Mouse (Mus musculus) forebrain, embryonic 14.5 days (tissue): ENCODE data around the gene Pde1b. TPM values are rescaled to one million over a fixed set of nuclear protein-coding genes. Genes with fewer than 3 reads are reported as not detected.
A peak's percentile ranks its signal among the peaks of the same experiment; 100 is the strongest.

Experiments used
- ATAC-seq: fragments of 200-750 bp; cut with Nextera tagmentation; 2 replicates; pipeline ENCODE4 v1.8.0; 2017; ENCODE audit warnings: mild to moderate bottlenecking, moderate library complexity
- DNase-seq: peaks from one replicate; pipeline ENCODE4 v3.0.0-alpha.2; 2015; ENCODE audit warnings: low spot score
- H3K27ac ChIP-seq: fragments of 300-500 bp; sonication (generic); 2 replicates; pipeline ENCODE4 v1.5.1; 2014; ENCODE audit warnings: low read depth, mild to moderate bottlenecking, control low read depth, low read length, moderate library complexity
- H3K27me3 ChIP-seq: fragments of 300-500 bp; sonication (generic); replicated peaks from 2 replicates; pipeline ENCODE4 v1.6.1; 2014; ENCODE audit warnings: low read length, control low read depth, mixed read lengths; ENCODE audit not compliant: control insufficient read depth, insufficient read depth
- H3K36me3 ChIP-seq: fragments of 300-500 bp; sonication (generic); 2 replicates; pipeline ENCODE4 v1.6.1; 2014; ENCODE audit warnings: low read length, control low read depth; ENCODE audit not compliant: control insufficient read depth, insufficient read depth
- H3K4me1 ChIP-seq: fragments of 300-500 bp; sonication (generic); 2 replicates; pipeline ENCODE4 v1.6.1; 2014; ENCODE audit warnings: antibody characterized with exemption, low read length, control low read depth; ENCODE audit not compliant: control insufficient read depth, insufficient read depth
- H3K4me2 ChIP-seq: fragments of 300-500 bp; sonication (generic); 2 replicates; pipeline ENCODE4 v1.6.1; 2014; ENCODE audit warnings: mild to moderate bottlenecking, control low read depth, low read length
- H3K4me3 ChIP-seq: fragments of 300-500 bp; sonication (generic); 2 replicates; pipeline ENCODE4 v1.5.1; 2014; ENCODE audit warnings: low read depth, low read length, control low read depth
- H3K9ac ChIP-seq: fragments of 300-500 bp; sonication (generic); 2 replicates; pipeline ENCODE4 v1.6.1; 2014; ENCODE audit warnings: mild to moderate bottlenecking, low read length, control low read depth, moderate library complexity
- H3K9me3 ChIP-seq: fragments of 300-500 bp; sonication (generic); replicated peaks from 2 replicates; pipeline ENCODE4 v1.6.1; 2016; ENCODE audit warnings: low read length, control low read depth, mixed read lengths; ENCODE audit not compliant: control insufficient read depth
- WGBS: fragments of 180-500 bp; shearing (Covaris S2); extraction: QIAGEN DNeasy Blood & Tissue Kit; methylation state at CpG from one replicate; pipeline ENCODE4 v1.1.7; 2014; 5-methylcytosine and 5-hydroxymethylcytosine counted together
- polyA plus RNA-seq: library from polyadenylated mRNA; unstranded; fragments of >200 nt; fragmentation: Nextera tagmentation; extraction: Ambion mirVana; gene quantifications from 2 replicates; pipeline ENCODE4 v1.2.1, GENCODE M21; 2014

Gene Pde1b
- polyA plus RNA-seq: 61.1 and 61.5 TPM in 2 replicates

DNA sequence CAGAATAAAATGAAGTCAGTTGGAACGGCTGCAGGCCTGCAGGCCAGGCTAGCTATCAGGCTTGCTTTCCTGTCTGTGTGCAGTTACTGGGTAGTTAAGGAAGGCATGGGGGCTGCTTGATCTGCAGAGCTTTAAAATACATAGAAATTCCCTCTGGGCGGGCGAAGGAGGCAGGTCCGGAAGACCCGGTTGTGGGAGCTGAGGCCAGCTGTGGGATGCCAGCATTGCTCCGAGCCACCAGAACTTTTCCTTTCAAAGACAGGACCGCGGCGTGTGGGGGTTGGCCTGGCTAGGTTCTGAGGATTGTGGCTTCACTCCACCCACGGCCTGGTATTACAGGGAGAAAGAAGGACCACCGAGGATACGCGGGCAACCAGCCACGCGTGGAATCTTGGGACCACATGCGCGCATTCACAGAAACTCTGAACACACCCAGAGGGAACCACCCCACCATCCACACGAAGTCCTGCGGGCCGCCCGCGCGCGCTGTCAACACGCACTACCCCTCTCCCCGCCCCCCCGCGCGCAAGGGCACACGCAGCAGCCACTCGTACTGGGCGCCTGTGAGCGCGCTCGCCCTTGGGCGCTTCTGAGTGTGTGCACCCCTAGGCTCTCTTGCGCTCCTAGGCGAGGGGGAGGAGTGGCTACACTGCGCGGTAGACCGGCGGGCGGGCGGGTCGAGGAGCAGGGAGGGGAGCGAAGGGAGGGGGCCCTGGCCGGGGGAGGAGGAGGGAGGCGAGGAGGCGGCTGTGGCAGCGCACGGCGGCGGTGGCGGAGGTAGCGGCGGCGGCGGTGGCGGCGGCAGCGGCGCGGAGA, at the start of gene Pde1b:
Pde1b (plus strand) TSS at position 600 of the 816 bp plus-strand sequence.
- H3K9me3 ChIP-seq: no peaks in the 10 kb centered on the region
- ATAC-seq (peak; percentile 91), DNase-seq (peak; percentile 79)
- H3K4me3 ChIP-seq: peak within 1 kb of the TSS; percentile 62
- 0 out of 2 replicates have a peak, but pooled peaks cover 2% of the 10 kb centered on the region for H3K27me3 ChIP-seq
- peak within 1 kb of the TSS; percentile 91 for H3K9ac ChIP-seq
- peak within 1 kb of the TSS; percentile 87 for H3K4me2 ChIP-seq
- H3K36me3 ChIP-seq: no peaks in the 10 kb centered on the region
- H3K27ac ChIP-seq: peak within 1 kb of the TSS; percentile 71
- under 1% methylated on average over 54 of the region's 63 CpGs for WGBS
- peaks cover 21% of the 10 kb centered on the region for H3K4me1 ChIP-seq

- no peaks in the 10 kb centered on the region for H3K9me3 ChIP-seq
- no peaks in the 10 kb centered on the region for H3K4me1 ChIP-seq
- WGBS: 90% methylated on average over 13 of the region's 13 CpGs
- H3K4me3 ChIP-seq: no peak within 1 kb of the TSS
- DNase-seq (no peak), ATAC-seq (no peak)
- H3K27me3 ChIP-seq: no peaks in the 10 kb centered on the region
- no peaks in the 10 kb centered on the region for H3K36me3 ChIP-seq
- no peak within 1 kb of the TSS for H3K9ac ChIP-seq
- no peak within 1 kb of the TSS for H3K27ac ChIP-seq
- no peak within 1 kb of the TSS for H3K4me2 ChIP-seq
These were observed 49.1 kb upstream of the Pde1b start, which contains the start of gene Nckap1l for GRCm38 (mm10) chr15:103453551-103454218. Nckap1l (plus strand) TSS chr15:103453794.

DNA sequence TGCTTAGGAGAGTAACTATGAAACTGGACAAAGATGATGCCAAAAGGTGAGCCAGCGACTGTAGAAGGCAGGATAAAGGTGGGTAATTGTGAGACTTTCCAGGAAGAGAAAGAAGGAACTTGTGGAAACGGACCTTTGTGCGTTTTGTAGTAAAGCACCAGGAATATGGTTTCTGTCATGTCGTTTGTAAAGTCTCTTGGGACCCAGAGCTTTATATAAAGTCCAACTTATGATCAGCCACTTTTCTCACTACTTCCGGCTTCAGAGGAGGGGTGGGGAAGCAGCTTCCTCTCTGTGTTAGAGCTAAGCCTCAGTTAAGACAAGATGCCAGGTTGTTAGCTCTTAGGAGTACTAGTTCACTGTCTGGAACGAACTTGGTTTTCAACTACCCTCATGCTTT, 48.4 kb upstream of the Pde1b start:
- Histone ChIP-seq H3K4me3 (no peak overlapping the region), H3K4me1 (no peaks in the 10 kb centered on the region), H3K27ac (no peak overlapping the region), H3K27me3 (no peaks in the 10 kb centered on the region), H3K4me2 (no peak overlapping the region), H3K9ac (no peak overlapping the region), H3K9me3 (no peaks in the 10 kb centered on the region), H3K36me3 (no peaks in the 10 kb centered on the region)
- WGBS: 90% methylated on average over 6 of the region's 6 CpGs
- ATAC-seq: no peak
- DNase-seq: no peak

- Histone ChIP-seq H3K9ac (no peak overlapping the region), H3K4me2 (no peak overlapping the region), H3K36me3 (no peaks in the 10 kb centered on the region), H3K4me1 (no peaks in the 10 kb centered on the region), H3K9me3 (no peaks in the 10 kb centered on the region), H3K27me3 (no peaks in the 10 kb centered on the region), H3K27ac (no peak overlapping the region), H3K4me3 (no peak overlapping the region)
- DNase-seq (peak; percentile 30), ATAC-seq (no peak)
- WGBS: 55% methylated on average over 7 of the region's 7 CpGs
These were observed 40.1 kb upstream of the Pde1b start for GRCm38 (mm10) chr15:103462539-103463261.

- 85% methylated on average over 7 of the region's 7 CpGs for WGBS
- DNase-seq: no peak
- no peaks in the 10 kb centered on the region for H3K4me1 ChIP-seq
These were observed 31.2 kb upstream of the Pde1b start for GRCm38 (mm10) chr15:103471488-103472194.

GRCm38 (mm10) chr15:103472265-103472664, 30.6 kb upstream of the Pde1b start:
- Histone ChIP-seq H3K9me3 (no peaks in the 10 kb centered on the region), H3K36me3 (no peaks in the 10 kb centered on the region), H3K9ac (no peak overlapping the region), H3K4me3 (no peak overlapping the region), H3K27me3 (no peaks in the 10 kb centered on the region), H3K4me2 (no peak overlapping the region), H3K4me1 (no peaks in the 10 kb centered on the region), H3K27ac (no peak overlapping the region)
- ATAC-seq (no peak), DNase-seq (no peak)
- WGBS: 66% methylated on average over 3 of the region's 3 CpGs

More at GRCm38 (mm10) chr15:103471488-103472194, 31.2 kb upstream of the Pde1b start:
- no peak for ATAC-seq
- no peaks in the 10 kb centered on the region for H3K36me3 ChIP-seq
- no peak overlapping the region for H3K4me3 ChIP-seq
- no peak overlapping the region for H3K9ac ChIP-seq
- no peaks in the 10 kb centered on the region for H3K9me3 ChIP-seq
- H3K27ac ChIP-seq: no peak overlapping the region
- H3K4me2 ChIP-seq: no peak overlapping the region
- H3K27me3 ChIP-seq: no peaks in the 10 kb centered on the region

GRCm38 (mm10) chr15:103473182-103473581, 29.7 kb upstream of the Pde1b start:
- no peak for DNase-seq
- Histone ChIP-seq H3K4me1 (no peaks in the 10 kb centered on the region), H3K27ac (no peak overlapping the region), H3K4me3 (no peak overlapping the region), H3K36me3 (no peaks in the 10 kb centered on the region), H3K9me3 (no peaks in the 10 kb centered on the region), H3K4me2 (no peak overlapping the region), H3K27me3 (no peaks in the 10 kb centered on the region), H3K9ac (no peak overlapping the region)
- 90% methylated on average over 7 of the region's 7 CpGs for WGBS
- no peak for ATAC-seq

GRCm38 (mm10) chr15:103473769-103474168, 29.1 kb upstream of the Pde1b start:
- ATAC-seq (no peak), DNase-seq (no peak)
- H3K4me2 ChIP-seq: no peak overlapping the region
- no peak overlapping the region for H3K27ac ChIP-seq
- H3K9ac ChIP-seq: no peak overlapping the region
- H3K4me1 ChIP-seq: no peaks in the 10 kb centered on the region
- H3K27me3 ChIP-seq: no peaks in the 10 kb centered on the region
- WGBS: 88% methylated on average over 5 of the region's 5 CpGs
- no peaks in the 10 kb centered on the region for H3K36me3 ChIP-seq
- H3K4me3 ChIP-seq: no peak overlapping the region
- H3K9me3 ChIP-seq: no peaks in the 10 kb centered on the region
